Mouse (Mus musculus): ENCODE measurements around the gene Irf2bp1. TPM values are rescaled to one million over a fixed set of nuclear protein-coding genes. Genes with fewer than 3 reads are reported as not detected.
A peak's percentile ranks its signal among the peaks of the same experiment; 100 is the strongest.

The Irf2bp1 gene
- total RNA-seq, 4 experiments from 2014 or later, result 47.6 to 49.2 (median 47.9) TPM

DNA sequence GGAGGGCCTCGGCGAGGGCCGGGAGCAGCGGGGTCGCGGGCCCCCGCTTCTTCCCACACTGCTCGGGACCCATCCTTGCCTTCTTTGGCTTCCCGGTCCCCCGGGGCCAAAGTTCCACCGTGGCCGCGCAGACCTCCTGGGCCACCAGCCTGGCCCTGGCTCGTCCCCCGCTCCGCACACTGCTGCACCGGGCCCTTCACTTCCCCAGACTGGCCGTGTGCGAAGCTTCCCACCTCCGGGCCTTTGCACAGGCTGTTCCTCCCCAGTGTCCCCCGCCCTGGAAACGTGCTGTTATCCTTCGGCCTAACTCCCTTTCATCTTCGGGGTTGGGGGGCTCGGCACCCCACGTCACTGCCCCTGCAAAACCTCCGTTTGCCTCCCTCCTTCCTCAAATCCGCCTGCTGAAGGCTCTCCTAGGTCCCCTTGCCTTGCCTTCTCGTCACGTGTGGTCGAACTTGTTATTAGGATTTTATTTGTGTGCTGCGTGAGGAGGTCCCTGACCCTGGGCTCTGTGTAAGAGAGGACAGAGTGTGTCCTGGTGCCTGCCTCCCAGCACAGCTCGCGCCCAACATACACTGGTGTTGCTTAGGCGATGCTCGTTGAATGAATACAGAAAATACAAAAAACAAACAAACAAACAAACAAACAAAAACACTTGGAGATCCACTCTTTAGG, 20.9 kb downstream of the Irf2bp1 start:
- DNase-seq (ENCODE audit: low spot score in 2 of 2), result no peak

DNA sequence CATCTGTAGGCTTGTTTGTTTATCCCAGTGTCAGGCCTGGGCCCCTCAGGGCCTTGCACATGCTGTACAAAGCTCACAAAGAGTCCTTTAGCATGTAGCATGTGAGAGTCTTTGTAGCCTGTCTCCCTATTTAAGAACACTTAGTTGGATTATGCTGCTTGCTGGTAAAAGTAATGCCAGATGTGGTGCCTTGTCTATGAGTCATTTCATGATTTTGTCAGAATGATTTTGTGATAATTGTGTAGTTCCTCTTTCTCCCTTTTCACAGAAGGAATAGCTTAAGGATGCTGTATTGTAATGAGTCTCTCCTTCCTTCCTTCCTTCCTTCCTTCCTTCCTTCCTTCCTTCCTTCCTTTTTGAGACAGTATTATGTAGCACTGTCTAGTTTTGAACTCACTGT, 24.2 kb downstream of the Irf2bp1 start:
- no peak for DNase-seq (ENCODE audit: low spot score in 2 of 2)

DNA sequence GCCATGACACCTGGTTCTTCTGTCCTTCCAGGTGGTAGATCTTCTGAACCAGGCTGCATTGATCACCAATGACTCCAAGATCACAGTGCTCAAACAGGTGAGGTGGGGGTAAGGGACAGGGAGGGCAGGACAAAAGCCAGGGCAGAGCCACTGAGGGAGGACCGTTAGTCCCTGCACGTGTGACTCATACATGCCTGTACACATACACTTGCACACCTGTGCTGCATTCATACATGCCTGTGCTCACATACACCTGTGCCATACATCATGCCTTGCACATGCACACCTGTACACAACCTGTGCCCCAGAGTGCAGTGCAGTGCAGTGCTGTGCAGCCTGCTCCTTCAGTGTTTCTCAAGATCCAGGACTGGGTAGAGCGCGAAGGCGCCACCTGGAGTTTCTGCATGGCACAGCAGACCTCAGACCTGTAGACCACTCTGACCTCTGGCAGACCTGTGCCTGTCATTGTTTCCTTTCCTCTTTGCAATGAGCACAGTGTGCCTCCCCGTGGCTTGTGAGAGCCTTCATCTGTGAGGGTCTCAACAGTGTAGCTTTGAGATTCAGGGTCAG, 25.3 kb downstream of the Irf2bp1 start:
- DNase-seq (ENCODE audit: low spot score in 2 of 2), result no peak

DNA sequence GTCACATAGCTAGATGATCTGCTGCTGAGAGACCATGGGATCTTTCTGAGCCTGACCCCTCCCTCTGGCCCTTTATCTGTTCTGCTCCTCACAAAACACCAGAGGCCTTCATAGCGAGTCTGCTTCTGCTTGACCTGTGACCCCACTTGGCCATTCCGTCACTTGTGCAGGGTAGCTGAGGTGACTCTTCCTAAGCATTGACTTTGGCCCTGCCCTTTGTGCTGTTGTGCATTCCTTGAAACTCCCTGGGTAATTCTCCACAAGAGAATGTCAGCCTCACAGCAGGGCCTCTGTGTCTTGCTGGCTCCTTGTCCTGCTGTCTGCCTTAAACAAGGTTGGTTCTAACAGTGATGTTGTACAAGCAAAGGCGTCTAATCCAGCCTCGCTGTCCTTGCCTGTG, 27.8 kb downstream of the Irf2bp1 start:
- no peak for DNase-seq (ENCODE audit: low spot score in 2 of 2)

DNA sequence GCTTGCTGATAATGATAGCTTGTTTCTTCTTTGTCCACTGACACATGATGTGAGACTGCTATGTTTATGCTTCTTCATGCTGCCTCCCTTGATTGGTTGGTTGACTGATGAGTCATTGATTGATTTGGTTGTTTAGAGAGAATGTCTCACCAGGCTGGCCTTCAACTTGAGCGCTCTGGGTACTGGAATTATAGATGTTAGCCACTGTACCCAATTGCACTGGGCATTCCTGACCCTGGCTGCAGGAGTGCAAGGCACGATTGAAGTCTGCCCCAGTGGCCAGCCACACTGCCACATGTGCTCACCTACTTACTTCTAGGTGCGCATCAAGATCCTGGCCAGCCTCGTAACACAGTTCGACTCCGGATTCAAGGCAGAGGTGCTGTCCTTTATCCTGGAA, 40.8 kb downstream of the Irf2bp1 start:
- DNase-seq (ENCODE audit: low spot score in 2 of 2), result no peak

DNA sequence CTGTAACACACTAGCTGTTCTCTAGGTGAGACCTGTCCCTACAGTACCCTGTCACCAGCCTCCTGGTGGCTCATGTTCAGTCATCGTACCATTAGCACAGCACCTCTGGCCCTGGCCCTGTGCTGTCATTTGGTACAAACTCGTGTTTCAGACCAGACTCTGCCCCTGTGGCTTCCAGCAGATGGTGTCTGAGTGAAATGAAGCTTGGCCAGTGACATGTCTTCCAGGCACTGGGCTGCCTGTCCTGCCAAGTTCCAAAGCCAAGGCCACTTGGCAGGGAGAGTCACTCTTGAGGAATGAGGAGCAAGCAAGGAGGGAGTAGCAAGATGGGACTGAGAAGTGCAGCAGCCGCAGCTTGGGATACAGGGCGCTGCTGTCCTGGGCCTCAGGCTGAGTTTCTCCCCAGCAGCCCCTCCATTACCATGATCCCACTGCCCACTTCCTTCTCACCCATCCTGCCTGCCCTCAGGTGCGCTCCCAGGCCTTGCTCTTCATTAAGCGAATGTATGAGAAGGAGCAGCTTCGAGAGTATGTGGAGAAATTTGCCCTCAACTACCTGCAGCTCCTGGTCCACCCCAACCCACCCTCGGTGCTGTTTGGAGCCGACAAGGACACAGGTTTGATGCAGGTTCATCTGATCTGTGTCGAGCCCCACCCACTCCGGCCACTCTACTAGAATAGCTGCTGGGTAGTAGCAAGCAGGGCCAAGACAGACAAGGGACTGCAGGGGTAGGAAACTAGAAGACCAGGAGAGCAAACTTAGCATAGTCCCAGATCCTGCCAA, 42.6 kb downstream of the Irf2bp1 start:
- no peak for DNase-seq (ENCODE audit: low spot score in 2 of 2)

DNA sequence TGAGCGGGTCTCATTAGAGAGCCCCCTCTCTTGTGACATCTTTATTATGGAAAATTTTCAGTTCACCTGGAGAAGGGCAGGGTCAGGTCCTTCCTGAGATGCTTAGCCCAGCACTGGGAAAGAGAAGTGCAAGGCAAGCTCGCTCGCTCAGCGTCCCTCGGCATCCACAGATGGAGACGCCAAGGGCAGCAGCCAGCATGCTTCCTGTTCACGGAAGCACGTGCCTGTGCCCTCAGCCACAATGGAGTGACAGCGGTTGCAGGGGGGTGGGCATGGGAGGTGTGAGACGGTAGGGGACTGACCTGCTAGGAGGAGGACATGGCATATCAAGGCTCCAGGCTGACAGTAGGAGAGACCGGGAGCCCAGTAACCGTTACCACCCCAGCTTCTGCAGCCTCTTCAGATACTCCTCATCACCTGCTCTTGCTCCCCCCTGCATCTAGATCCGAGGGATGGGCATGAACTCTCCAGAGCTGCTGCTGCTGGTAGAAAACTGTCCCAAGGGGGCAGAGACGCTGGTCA, 44.2 kb downstream of the Irf2bp1 start:
- no peak for DNase-seq (ENCODE audit: low spot score in 2 of 2)

DNA sequence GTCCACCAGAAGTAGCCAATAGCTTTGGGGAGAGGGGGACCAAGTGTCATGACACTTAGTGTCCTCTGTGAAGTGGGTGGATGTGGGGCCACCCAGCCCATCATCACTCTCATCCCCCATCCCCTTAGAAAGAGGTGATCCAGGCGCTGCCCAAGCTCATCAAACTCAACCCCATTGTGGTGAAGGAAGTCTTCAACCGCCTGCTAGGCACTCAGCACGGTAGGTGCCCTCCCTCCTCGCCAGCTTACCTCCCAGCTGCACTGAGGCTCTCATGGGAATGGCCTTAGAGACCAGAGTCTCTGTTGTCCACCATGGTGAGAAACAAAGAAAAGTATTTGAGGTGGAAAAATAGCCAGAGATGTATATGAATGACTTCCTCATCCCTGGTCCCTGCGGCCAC, 45.4 kb downstream of the Irf2bp1 start:
- DNase-seq (ENCODE audit: low spot score in 2 of 2), result no peak

DNA sequence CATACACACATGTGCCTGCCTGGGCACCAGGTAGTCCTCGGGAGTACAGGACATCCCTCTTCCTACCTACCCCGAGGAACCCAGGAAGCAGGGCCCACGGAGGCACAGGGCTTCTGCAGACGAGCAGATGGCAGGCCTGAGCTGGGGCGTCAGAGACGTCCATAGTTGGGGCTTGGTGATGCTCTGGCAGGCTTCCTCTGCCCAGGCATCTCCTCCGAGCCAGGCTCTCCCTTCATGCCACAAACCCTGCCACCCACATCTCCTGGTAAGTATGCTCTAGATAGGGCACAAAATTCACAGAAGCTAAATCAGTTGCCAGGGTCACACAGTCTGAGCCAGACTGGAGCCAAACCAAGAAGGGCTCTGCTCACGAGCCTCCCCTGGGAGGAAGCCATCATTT, 46.3 kb downstream of the Irf2bp1 start:
- DNase-seq (ENCODE audit: low spot score in 2 of 2), result no peak

DNA sequence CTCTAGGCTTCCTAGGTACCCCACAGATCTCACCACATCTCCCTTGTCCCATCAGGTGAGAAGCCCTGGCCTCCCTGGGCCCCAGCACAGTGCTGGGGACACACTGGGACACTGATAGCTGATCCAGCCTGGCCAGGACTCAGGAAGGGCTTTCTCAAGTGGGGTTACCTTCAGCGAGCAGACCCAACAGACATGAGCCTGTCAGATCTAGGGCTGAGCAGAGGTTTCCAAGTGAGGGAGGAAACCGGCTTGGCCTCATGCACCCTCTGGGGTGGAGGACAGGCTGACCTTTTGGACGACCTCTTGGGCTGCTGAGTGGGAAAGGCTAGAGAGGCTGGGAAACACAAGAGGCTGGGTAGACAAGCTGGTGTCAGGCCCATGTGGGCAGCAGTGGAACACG, 47.3 kb downstream of the Irf2bp1 start:
- no peak for DNase-seq (ENCODE audit: low spot score in 2 of 2)

DNA sequence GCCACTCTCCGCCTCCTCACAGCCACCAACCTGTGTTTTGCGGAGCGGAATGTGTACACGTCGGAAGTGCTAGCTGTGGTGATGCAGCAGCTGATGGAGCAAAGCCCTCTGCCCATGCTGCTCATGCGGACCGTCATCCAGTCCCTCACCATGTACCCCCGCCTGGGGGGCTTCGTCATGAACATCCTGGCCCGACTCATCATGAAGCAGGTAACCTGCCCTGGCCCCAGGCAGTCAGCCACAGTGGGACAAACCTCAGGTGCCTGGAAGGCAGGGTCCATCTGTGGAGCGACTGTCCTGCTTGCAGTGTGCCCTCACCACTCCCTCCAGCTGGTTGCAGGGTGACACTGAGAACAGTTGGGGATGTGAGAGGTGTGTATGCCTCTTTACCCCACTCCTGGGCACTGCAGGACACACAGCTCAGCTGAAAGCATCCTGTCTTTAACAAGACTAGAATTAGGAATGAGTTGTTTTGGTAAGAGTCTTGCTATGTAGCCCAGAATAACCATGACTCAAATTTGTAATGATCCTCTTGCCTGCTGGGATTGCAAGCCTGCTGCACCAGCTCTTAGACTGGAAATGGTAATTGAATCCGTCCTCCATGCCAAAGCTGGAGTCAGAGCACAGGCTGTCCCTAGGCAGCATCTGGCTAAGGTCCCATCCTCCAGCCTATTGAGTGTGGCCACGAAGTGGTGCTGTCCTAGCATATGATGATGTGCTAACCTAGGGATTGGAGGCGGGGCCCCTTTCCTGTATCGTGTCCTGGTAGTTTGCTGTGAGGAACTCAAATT, 48.7 kb downstream of the Irf2bp1 start:
- DNase-seq (ENCODE audit: low spot score in 2 of 2), result peak; percentile 69 to 72

DNA sequence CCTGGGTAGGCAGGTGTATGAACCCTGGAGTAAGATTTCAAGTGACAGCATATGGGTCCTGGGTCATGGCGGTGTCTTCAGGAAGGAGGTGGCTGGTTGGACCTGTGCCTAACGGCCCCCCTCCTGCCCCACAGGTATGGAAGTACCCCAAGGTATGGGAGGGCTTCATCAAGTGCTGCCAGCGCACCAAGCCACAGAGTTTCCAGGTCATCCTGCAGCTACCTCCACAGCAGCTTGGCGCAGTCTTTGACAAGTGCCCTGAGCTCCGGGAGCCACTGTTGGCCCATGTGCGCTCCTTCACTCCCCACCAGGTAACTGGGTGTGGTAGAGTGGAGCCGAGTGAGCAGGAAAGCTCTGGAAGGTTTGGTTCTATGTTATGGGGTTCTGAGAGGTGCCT, 49.3 kb downstream of the Irf2bp1 start:
- peak in 1 of 2 experiments; percentile 35 for DNase-seq (ENCODE audit: low spot score in 2 of 2)

DNA sequence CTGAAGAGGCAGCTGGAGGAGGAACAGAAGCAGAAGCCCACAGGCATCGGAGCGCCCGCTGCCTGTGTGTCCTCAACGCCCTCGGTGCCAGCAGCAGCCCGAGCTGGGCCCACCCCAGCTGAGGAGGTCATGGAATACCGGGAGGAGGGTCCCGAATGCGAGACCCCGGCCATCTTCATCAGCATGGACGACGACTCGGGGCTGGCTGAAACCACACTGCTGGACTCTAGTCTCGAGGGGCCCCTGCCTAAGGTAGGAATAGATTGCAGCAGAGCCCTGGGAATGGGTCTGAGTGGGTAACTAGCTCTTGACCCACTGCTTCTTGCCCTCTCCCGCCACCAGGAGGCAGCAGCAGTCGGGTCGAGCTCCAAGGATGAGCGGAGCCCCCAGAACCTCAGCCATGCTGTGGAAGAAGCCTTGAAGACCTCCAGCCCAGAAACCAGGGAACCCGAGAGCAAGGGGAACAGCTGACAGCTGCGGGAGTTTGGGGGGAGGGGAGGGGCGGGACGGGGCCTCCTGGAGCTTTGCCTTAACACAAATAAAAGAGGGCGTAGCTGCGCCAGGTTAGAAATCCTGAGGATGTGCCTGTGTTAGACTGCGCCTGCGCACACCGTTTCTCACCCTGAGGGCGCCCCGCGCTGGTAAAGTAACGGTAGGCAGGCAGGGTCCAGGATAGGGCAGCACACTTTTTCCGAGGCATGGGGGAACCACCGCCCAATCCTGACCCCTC, 50.4 kb downstream of the Irf2bp1 start, which contains the start of gene Rsph6a:
Rsph6a (plus strand) TSS at position 644 of the 730 bp plus-strand sequence.
- peak in 1 of 2 experiments; percentile 35 for DNase-seq (ENCODE audit: low spot score in 2 of 2)

DNA sequence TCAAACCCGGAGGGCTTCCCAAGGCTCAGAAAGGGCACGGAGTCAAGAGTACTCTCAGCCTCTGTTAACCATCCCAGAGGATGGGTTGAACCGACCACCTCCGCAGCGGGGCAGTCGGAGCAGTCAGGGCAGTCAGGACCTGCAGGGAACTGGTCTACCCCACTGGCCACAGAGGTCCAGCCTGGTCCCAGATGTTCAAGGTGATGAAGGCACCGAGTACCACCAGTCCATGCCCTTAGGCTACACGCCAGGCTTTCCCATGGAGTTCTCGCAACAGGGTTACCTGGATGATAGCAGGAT, 50.9 kb downstream of the Irf2bp1 start:
- DNase-seq (ENCODE audit: low spot score in 2 of 2), result no peak

DNA sequence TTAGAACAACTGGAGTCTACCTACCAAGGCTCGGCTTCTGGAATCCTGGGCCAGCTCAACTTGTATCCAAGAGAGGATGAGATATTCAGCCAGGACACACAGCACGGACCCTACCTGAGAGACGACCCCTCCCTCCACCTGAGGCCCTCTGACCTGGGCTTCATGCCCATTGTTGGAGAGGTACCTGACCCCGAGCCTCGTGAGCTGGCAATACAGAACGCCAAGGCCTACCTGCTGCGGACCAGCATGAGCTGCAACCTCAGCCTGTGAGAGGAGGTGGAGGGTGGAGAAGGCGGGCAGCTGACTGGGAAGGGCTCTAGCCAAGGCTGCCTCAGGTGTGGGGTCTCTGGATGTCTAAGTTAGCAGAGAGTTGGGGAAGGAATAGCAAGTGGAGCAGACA, 51.3 kb downstream of the Irf2bp1 start:
- no peak for DNase-seq (ENCODE audit: low spot score in 2 of 2)

Other genes starting within 250 kb of the Irf2bp1 start
- gene Psg19, start 205.5 kb upstream of the Irf2bp1 start, total RNA-seq (2022), result not detected
- under 1 TPM in 1 of 4 experiments, not detected in 3; 0.14 TPM for gene Psg17, start 182.4 kb upstream of the Irf2bp1 start, total RNA-seq (2022)
- gene Mill2, start 164.1 kb upstream of the Irf2bp1 start, total RNA-seq (2022), result 1 to 10 TPM; 1.9 to 2.6 (median 2.2) TPM
- gene Pglyrp1, start 132.7 kb upstream of the Irf2bp1 start, total RNA-seq (2022), result 10 to 100 TPM; 11.2 to 15.5 (median 13.4) TPM
- 10 to 100 TPM in 2 of 4 experiments, 1 to 10 TPM in 2; 9.4 to 14.3 (median 11.4) TPM for gene Ccdc61, start 93.6 kb upstream of the Irf2bp1 start, total RNA-seq (2022)
- 10 to 100 TPM; 71.3 to 76.7 (median 74.6) TPM for gene Nova2, start 78.2 kb upstream of the Irf2bp1 start, total RNA-seq (2022)
- gene Nanos2, start 16.6 kb upstream of the Irf2bp1 start, total RNA-seq (2022), result 1 to 10 TPM in 1 of 4 experiments, under 1 TPM in 2, not detected in 1; 0.60 to 1.5 (median 0.91) TPM
- gene Mypop, start 12.8 kb upstream of the Irf2bp1 start, total RNA-seq (2022), result 10 to 100 TPM; 42.4 to 49.6 (median 45.8) TPM
- not detected for gene Foxa3, start 19.5 kb downstream of the Irf2bp1 start, total RNA-seq (2022)
- 100 to 1,000 TPM; 100 to 113 (median 109) TPM for gene Sympk, start 20.3 kb downstream of the Irf2bp1 start, total RNA-seq (2022)
- under 1 TPM in 2 of 4 experiments, not detected in 2; 0.41 to 0.61 TPM for gene Rsph6a, start 50.6 kb downstream of the Irf2bp1 start, total RNA-seq (2022)
- gene Dmwd, start 72.2 kb downstream of the Irf2bp1 start, total RNA-seq (2022), result 100 to 1,000 TPM; 136 to 144 (median 141) TPM
- gene Dmpk, start 79.8 kb downstream of the Irf2bp1 start, total RNA-seq (2022), result 10 to 100 TPM; 35.6 to 55.8 (median 45.3) TPM
- gene Six5, start 90.5 kb downstream of the Irf2bp1 start, total RNA-seq (2022), result 1 to 10 TPM; 2.0 to 3.7 (median 3.6) TPM
- under 1 TPM; 0.18 to 0.57 (median 0.31) TPM for gene Gm4969, start 114.3 kb downstream of the Irf2bp1 start, total RNA-seq (2022)
- gene Fbxo46, start 115.8 kb downstream of the Irf2bp1 start, total RNA-seq (2022), result 10 to 100 TPM; 13.3 to 15.1 (median 14.4) TPM
- gene Qpctl, start 145.2 kb downstream of the Irf2bp1 start, total RNA-seq (2022), result 10 to 100 TPM; 18.6 to 20.9 (median 20.4) TPM
- gene Snrpd2, start 145.7 kb downstream of the Irf2bp1 start, total RNA-seq (2022), result 10 to 100 TPM; 75.6 to 82.3 (median 78.2) TPM
- 1 to 10 TPM; 1.0 to 1.5 (median 1.2) TPM for gene Gipr, start 162.1 kb downstream of the Irf2bp1 start, total RNA-seq (2022)
- gene Eml2, start 172.4 kb downstream of the Irf2bp1 start, total RNA-seq (2022), result 100 to 1,000 TPM; 156 to 198 (median 171) TPM
- 1 to 10 TPM; 1.3 to 2.7 (median 1.8) TPM for gene Gpr4, start 208.5 kb downstream of the Irf2bp1 start, total RNA-seq (2022)
- 10 to 100 TPM; 33.8 to 45.7 (median 40.7) TPM for gene Opa3, start 224.3 kb downstream of the Irf2bp1 start, total RNA-seq (2022)